8 mouse cellular contexts compared by ENCODE assay signal in genomic region chr19:46732673-46733072, GRCm38 (mm10). TPM values are rescaled to one million over a fixed set of nuclear protein-coding genes. Genes with fewer than 3 reads are reported as not detected.
"Had no signal": no experiment of that assay in that cellular context is flagged by ENCODE, and none has a peak within 500 bp of the region (broad histone marks: within the 10 kb centered on the region; RNA-seq: fewer than 3 reads in every experiment).

No protein-coding gene starts in this region.

RNA-seq across cellular contexts. Expression of gene Cyp17a1, which starts 59.7 kb away (rescaled TPM):
- total RNA-seq: layer of hippocampus, adult 18-20 months; layer of hippocampus, postnatal 10 days; left cerebral cortex, postnatal 10 days; megakaryocyte-erythroid progenitor cell, adult 5-6 weeks; midbrain, postnatal 0 days had no signal
- polyA plus RNA-seq: intestine, embryonic 15.5 days; lung, embryonic 15.5 days; midbrain, embryonic 13.5 days; midbrain, postnatal 0 days had no signal
